Mouse (Mus musculus): ENCODE measurements around the gene Gipc2.
"Not testable (repeated sequence)": the region's sequence is repeated elsewhere in the genome, so short reads cannot be mapped to it uniquely, and the experiment has no call there.

Gene Gipc2

DNA sequence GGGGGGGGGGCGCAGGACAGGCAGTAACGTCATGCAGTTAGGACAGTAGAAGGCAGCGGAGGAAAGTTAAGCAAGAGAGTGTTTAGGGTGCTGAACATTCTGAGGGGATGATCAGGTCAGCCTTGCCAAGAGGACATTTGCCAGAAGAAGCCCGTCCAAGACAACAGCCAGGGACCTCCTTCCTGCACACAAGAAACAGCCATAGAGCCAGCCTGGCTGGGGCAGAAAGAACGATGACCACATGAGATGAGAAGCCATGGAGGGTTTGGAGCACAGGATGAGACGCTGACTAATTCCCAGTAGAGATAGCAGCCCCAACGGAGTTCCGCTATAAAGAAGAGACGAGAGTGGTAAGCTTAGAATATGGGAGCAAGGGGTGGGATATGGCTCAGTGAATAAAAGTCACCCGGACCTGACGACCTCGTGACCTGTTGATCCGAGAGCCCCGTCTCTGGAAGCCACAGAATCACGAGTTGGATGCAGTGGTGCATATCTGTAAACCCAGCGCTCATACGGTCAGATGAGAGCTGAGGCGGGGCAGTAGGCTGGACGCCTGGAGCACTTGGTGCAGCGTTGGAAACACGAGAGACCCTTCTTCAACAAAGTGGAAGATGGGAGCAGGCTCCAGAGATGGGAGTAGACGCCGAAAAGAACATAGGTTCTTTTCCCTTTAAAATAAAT is 9.1 kb downstream of the Gipc2 start:
- DNase-seq (ENCODE audit: inconsistent age in 2 of 2, low spot score in 1 of 2) = no peak

DNA sequence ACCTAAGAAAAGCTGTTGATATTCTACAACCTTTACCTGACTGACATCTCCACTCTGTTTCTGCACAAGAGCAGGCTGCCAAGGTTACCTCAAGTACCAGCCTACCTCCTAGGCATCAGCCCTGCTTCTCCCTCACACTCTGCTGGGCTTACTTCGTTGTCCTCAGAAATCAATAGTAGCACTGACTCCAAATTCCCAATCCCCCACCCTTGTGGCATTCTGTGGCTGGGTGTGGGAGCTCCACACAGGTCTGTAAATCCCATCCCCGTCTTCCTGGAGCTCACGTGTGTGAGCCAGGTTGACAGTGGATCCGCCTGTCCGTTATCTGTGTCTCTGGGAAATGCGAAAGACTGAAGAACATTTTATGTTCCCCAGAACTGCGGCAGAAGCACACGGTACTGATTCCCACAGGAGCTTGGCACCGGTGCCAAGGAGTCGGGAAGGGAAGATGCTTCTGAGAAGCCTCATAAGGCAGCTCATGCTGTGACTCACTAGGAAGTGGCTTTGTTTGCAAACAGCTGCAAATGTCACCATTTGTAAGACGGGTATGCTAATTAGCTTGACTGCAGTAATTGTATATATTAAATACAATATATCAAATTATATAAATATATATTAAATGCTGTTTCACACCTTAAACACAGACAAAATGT is 10.6 kb downstream of the Gipc2 start:
- DNase-seq (ENCODE audit: inconsistent age in 2 of 2, low spot score in 1 of 2) = no peak

DNA sequence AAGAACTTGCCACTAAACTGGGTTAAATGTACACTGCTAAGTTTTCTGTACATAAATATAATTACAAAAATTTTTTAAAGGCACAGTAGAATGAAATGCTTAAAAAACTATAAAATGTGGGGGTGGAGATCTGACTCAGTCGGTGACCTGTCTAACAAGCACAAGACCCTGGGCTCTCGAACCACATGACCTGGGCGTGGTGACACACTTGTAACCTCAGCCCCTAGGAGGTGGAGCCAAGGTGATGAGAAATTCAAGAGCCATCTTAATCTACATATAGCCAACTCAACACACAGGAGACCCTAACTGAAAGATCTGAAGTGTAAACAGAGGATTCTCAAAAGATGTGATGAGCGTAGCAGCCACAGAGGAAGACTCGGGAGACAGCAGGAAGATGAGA is 11.9 kb downstream of the Gipc2 start:
- no peak for DNase-seq (ENCODE audit: inconsistent age in 2 of 2, low spot score in 1 of 2)

DNA sequence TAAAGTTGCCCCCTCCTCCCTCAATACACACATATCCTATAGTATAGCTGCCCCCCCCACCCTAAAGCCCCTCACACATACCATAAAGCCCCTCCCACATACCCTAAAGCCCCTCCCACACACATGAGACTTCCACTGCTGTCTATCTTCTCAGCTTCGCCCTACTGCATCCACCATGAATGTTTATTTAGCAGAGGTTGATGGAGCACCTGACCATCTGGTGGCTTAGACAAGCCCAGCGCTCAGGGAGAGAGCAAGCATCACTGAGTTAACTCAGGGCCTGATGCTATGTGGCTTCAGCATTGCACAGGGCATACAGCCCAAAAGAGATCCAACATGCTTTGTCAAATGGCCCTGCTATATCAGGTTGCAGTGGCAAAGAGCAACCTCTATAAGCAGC is 12.9 kb downstream of the Gipc2 start:
- DNase-seq (ENCODE audit: inconsistent age in 2 of 2, low spot score in 1 of 2) = no peak

DNA sequence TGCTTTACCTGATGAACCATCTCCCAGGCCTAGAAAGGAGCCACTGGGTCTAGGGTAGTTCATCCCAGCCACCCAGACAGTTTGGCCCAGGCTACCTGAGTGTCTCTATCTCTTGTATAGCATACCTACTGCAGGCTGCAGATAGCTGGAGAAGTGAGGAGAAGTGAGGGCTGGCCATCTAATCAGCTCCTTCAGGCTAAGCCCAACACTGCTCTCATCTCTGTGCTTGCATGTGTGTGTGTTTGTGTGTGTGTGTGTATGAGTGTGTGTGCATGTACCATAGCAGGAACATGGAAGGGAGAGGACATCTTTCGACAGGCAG is 13.6 kb downstream of the Gipc2 start:
- DNase-seq (ENCODE audit: inconsistent age in 2 of 2, low spot score in 1 of 2) = no peak

DNA sequence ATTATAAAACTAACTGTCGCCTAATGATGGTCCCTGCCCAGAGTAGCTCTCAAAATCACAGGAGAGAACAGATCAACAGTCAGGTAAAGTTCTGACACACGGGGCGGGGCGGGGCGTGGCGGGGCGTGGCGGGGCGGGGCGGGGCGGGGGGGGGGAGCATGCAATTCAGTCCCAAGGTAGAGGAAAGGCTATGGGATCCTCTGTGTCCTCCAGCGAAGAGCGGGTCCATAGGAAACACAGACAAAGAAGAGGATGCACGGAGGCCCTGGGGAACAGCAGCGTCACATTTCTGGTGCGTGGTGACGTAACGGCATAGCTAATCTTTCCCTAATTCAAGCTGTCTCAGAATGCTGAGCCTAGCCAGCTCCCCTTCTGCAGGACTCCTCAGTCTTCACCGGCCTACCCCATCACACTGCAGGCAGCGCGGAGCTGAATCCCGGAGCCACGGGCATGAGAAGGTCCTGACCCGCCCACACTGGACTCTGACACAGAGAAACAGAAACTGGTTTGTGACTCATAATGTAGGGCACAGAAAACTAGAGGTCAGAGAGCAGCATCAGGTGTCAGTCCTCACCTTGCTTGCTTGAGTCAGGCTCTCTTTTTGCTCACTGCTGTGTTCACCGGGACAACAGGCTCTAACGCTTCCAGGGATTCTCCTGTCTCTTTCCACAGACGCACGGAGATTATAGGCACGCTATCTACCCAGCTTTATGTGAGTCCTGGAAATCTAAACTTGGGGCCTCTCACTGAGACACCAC is 14.1 kb downstream of the Gipc2 start:
- no peak for DNase-seq (ENCODE audit: inconsistent age in 2 of 2, low spot score in 1 of 2)

DNA sequence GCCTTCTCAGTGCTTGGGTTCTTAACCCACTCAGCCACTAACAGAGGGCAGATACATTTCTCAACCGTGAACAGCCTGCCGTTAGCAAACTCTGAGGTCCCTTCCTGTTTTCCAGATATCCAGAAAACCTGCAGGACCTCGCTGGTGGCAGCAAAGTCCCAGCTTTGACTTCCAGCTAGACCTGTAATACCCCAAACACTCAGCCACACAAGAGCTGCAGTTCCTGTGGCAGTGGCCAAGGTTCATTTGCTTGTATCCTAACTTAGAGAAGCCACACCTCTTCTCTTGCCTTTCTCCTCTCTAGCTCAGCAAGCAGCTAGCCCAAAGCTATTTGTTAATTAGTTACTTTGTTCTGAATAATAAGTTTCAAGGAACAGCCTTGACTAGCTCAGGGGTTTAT is 16.2 kb downstream of the Gipc2 start:
- DNase-seq (ENCODE audit: inconsistent age in 2 of 2, low spot score in 1 of 2) = no peak

DNA sequence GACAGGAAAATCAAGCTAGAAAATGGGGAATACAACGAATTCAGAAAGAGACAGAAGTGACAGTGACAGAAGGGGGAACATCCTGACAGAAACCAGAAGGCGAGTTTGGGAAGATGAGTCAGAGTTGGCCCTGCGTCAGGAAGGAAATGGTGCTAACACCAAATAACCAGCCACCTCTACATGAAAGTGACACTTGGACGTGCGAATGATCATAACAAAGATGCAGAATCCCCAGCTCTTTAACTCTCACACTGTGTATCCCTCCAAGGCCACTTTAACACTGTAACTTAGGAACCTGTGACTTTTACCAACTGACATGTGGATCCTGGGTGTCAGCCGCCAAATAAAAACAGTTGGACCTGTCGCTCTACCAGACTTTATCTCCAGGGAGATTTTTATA is 16.6 kb downstream of the Gipc2 start:
- no peak for DNase-seq (ENCODE audit: inconsistent age in 2 of 2, low spot score in 1 of 2)

DNA sequence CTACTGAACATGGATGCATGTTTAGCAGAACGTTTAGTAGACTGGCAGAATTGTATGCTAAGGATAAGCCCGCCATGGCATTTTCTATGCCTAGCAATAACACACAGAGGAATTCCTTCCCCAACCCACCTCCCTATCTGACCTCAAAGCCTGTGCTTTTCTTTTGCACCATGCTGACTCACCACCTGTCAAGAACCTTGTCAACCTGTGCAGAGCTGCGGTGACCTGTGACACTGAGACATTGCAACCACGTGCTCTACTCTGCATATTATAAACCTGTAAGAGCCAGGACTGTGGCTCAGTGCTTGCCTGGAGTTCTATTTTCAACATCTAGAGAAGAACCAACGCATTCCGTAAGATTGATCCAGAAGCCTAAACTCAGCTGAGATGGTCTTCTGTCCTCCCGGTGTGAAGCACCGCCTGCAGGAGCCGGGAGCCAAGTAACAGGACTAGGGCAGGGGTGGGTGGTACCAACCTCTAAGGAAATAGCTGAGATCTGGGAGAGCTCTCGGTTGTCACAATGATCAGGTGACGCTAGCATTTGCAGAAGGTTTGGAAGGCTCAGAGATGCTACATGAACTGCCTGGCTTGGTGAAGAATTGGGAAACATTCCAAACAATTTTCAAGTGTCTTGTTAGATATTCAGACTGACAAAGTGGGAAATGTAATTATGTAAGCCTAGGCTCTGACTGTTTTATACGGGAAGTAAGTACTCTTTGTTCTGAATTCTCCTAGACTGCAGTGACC is 18.8 kb downstream of the Gipc2 start:
- DNase-seq (ENCODE audit: inconsistent age in 2 of 2, low spot score in 1 of 2) = no peak

DNA sequence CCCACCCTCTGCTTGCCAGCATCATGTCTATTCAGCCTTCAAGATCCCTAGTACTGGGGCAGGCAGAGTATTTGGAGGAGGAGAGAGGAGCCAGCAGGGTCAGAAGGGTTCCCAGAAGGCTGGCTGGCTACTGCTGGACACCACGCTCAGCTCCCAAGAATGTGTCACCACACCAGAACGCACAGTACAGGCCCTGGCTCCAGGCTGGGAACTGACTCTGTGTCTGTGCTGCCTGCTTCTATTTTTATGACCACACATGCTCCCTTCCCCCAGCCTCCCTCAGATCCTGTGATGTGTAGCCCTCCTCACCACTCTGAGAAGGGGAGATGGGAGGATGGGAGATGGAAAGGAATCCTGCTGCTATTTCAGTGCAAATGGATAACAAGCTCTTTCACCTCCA is 20.8 kb downstream of the Gipc2 start:
- DNase-seq (ENCODE audit: inconsistent age in 2 of 2, low spot score in 1 of 2) = peak in 1 of 2 experiments; percentile 65

DNA sequence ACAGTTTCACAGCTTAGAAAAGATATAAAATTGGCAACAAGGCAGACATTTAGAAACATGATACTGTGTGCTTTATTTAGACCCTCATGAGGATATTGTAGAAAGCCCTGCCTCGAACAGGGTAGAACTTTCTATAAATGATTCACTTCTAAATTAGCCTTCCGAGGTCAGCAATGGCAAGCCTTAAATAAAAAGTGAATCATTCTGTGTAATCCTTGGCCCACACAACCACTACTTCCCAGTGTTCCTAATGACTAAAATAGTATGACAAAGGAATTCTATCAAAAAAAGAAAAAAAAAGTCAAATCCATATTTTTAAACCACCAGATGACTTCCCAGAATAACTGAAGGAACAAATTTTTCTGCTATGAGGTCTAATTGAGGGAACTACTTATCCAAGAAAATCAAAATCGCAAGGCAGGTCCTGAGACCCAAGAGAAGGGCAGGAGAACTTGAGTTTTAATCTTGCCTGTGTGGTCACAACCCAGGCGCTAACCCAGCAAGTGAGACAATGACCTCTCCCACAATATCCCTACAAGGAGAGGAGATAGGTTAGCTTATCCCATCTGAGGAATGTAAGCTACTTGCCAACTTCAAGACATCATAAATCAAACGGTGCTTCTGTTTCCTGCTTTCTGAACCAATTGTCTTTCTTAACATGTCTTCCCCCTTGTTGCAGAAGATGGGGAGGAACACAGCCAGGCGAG is 22.9 kb downstream of the Gipc2 start:
- DNase-seq (ENCODE audit: inconsistent age in 2 of 2, low spot score in 1 of 2) = peak in 1 of 2 experiments; percentile 73

DNA sequence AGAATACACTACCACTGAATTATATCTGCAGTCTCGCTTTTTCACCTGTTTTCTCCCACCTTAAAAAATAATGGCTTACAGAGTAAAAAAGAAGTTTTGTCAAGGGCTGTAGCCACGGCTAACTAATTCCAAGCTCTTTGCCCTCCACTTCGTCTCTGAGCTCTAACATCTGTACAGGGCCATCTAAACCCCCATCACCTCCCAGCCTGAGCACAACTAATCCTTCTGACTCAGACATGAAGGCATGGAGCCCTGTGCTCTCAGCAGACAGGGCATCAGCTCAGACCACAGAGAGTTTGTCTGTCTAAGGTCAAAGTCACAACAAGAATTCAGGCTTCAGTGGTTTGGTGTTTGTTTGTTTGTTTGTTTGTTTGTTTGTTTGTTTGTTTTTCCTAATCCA is 23.9 kb downstream of the Gipc2 start:
- no peak for DNase-seq (ENCODE audit: inconsistent age in 2 of 2, low spot score in 1 of 2)

DNA sequence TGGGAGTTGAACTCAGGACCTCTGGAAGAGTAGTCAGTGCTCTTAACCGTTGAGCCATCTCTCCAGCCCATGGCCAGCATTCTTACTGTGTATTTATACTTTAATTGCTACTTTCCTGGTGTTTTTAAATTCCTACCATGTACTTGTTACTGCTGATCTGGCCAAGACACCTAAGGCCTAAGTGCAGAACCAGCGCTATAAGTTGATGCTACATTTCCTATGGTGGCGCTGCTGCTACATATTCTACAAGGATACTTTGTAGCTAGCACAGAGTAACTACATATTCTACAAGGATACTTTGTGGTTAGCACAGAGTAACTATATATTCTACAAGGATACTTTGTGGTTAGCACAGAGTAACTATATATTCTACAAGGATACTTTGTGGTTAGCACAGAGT is 26.7 kb downstream of the Gipc2 start:
- DNase-seq (ENCODE audit: inconsistent age in 2 of 2, low spot score in 1 of 2) = not testable (repeated sequence)

DNA sequence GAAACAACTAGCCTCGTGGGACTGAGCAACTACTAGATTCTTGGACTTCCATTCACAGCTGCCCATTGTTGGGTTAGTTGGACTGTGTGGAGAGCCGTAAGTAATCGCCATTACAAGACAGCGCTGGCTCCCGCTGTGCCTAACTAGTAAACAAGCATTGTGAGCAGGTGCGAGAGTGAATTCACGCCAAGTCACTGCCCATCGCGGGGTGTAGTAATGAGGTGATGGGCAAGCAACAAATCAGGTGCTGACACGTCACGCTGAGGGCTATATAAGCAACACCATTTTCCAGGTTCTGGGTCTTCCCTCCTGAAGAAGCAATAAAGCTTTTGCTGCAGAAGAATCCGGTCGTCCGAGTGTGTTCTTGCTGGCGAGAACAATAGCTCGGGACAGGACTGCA is 29.9 kb downstream of the Gipc2 start:
- not testable (repeated sequence) for DNase-seq (ENCODE audit: inconsistent age in 2 of 2, low spot score in 1 of 2)

DNA sequence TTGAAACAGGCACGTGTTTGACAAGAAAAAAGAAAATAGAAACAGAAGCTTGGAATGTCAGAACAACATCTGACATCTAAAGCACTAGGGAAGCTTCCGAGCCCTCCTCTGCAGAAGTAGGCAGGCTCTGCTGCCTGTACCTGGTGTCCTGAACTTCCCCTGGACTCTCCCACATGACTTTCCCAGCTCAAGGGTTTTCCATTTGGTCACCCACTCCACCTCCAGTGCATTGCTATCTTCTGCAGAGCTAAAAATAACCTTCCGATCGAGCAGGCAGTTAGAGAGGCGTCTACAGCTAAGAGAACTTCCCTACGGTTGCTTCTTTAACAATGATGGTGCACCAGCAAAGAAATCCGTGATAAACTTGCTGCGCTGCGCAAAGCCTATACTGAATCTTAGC is 32.4 kb downstream of the Gipc2 start:
- no peak for DNase-seq (ENCODE audit: inconsistent age in 2 of 2, low spot score in 1 of 2)

DNA sequence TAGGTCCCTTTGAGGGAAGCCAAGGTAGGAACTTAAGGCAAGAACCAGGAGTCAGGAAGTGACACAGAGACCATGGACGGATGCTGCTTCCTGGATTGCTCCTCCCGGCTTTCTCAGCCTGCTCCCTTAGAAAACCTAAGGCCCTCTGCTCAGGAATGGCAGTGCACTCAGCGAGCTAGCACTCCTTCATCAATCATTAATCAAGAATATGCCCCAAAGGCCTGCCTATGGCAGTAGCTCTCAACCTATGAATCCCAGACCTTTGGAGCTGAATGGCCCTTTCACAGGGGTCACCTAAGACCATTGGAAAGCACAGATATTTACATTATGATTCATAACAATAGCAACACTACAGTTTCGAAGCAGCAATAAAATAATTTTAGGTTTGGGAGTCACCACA is 35.1 kb downstream of the Gipc2 start:
- DNase-seq (ENCODE audit: inconsistent age in 2 of 2, low spot score in 1 of 2) = no peak

DNA sequence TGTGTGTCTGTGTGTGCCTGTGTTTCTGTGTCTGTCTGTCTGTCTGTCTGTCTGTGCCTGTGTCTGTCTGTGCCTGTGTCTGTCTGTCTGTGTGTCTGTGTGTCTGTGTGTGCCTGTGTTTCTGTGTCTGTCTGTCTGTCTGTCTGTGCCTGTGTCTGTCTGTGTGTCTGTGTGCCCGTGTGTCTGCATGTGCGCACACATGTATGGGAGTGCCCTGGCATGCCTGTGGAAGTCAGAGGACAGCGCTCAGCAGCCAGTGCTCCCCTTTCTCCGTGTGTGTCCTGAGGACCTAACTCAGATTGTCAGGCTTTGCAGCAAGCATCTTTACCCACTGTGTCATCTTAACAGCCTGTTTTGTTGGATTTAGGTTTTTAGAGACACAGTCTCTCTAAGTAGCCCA is 36.6 kb downstream of the Gipc2 start:
- not testable (repeated sequence) for DNase-seq (ENCODE audit: inconsistent age in 2 of 2, low spot score in 1 of 2)

DNA sequence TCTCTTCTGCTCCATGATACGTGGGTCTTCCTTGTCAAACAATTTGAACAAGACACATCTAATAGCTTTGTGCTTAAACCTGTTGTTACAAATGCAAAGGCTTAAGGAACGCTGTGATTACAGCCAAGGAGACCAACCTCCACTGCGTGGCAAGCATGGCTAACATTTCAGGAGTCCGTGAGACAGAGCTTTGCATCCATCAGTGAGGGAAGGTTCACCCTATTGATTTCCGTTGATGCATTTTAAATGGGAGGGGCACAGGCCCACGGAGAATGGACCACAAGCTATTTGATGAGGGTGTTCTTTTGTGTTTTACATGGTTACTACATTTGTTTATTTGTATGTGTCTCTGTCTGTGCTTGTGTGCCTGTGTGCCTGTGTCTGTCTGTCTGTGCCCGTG is 37.4 kb downstream of the Gipc2 start:
- no peak for DNase-seq (ENCODE audit: inconsistent age in 2 of 2, low spot score in 1 of 2)

DNA sequence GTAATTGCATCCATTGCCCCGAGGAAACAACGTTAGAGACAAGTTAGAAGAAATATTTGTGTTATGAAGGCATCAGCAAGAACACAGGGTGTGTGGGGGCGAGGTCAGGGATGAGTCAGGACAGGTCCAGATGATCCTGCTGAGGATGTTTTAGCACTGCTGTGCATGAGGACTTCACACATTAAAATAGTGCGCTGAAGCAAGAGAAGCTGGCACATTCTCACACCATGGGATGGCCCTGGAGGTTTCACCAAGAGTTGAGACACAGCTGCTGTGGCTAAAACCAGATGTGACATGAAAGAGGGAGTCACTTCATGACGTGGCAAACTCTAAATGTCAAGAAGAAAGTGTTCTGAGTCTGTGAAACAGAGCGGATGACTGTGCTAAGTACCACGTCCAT is 38.9 kb downstream of the Gipc2 start:
- no peak for DNase-seq (ENCODE audit: inconsistent age in 2 of 2, low spot score in 1 of 2)

DNA sequence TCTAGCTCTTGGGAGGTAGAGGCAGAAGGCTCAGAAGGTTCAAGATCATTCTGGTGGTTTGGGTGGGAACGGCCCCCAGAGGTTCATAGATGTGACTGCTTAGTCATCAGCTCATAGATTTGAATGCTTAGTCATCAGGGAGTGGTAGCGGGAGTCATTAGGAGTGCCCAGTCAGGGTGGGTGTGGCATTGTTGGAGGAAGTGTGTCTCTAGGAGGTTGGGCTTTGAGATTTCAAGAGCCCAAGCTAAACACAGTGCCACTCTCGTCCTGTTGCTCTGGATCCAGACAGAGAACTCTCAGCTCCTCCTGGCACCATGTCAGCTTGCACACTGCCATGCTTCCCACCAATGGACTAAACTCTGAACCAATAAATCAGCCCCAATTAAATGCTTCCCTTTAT is 43.3 kb downstream of the Gipc2 start:
- peak; percentile 45 to 73 for DNase-seq (ENCODE audit: inconsistent age in 2 of 2, low spot score in 1 of 2)

DNA sequence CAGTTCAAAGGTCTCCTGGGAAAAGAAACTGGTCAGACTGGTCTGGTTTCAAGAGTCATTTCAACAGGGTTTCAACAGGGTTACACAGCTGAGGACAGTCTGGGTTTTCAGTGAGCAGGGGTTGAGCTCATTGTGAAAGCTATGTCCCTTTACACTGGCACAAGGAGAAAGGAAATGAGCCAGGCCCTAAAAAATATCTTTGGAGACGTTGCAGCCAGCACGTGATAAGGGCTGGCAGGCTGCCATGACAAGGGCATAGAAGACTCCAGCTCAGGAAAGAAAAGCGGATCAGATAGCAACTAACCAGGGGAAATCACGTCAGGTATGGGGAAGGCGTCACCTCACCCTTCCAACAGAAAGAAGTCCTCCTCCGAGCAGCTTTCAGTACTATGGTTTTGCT is 43.9 kb downstream of the Gipc2 start:
- peak; percentile 82 to 92 for DNase-seq (ENCODE audit: inconsistent age in 2 of 2, low spot score in 1 of 2)

Measured in adrenal gland, adult (tissue).